Mouse (Mus musculus) CD4-positive, CD25-positive, alpha-beta regulatory T cell, adult 4 months (primary cell): ENCODE data around the gene Kat6b. TPM values are rescaled to one million over a fixed set of nuclear protein-coding genes. Genes with fewer than 3 reads are reported as not detected.

ENCODE experiments used
- ATAC-seq: one replicate; pipeline ENCODE4 v1.8.0; 2017
- polyA plus RNA-seq, 2 experiments: library from polyadenylated mRNA; unstranded; fragments of 100-300 nt; shearing (Covaris generic); gene quantifications; one replicate each; pipeline ENCODE4 v1.2.1; 2017

Kat6b gene
- polyA plus RNA-seq, 2 experiments from 2014 or later: 17.1 to 18.3 TPM

- peak; percentile 7 for ATAC-seq
These were observed 42.7 kb downstream of the Kat6b start for GRCm38 (mm10) chr14:21523851-21524441.

- peak; percentile 70 for ATAC-seq
These were observed 44.4 kb downstream of the Kat6b start for GRCm38 (mm10) chr14:21525674-21526073.

GRCm38 (mm10) chr14:21533566-21533965 lies 52.3 kb downstream of the Kat6b start:
- no peak for ATAC-seq

- no peak for ATAC-seq
These were observed 52.8 kb downstream of the Kat6b start for GRCm38 (mm10) chr14:21534066-21534465.

- no peak for ATAC-seq
These were observed 53.5 kb downstream of the Kat6b start for GRCm38 (mm10) chr14:21534542-21535272.

- no peak for ATAC-seq
These were observed 55.4 kb downstream of the Kat6b start for GRCm38 (mm10) chr14:21536485-21537181.

- ATAC-seq: peak; percentile 27
These were observed 56.6 kb downstream of the Kat6b start for GRCm38 (mm10) chr14:21537838-21538237.

GRCm38 (mm10) chr14:21539731-21540130 lies 58.5 kb downstream of the Kat6b start:
- ATAC-seq: peak; percentile 78

- no peak for ATAC-seq
These were observed 59.1 kb downstream of the Kat6b start for GRCm38 (mm10) chr14:21540361-21540760.

GRCm38 (mm10) chr14:21545529-21545928 lies 64.3 kb downstream of the Kat6b start:
- no peak for ATAC-seq

- no peak for ATAC-seq
These were observed 65.1 kb downstream of the Kat6b start for GRCm38 (mm10) chr14:21546351-21546750.

GRCm38 (mm10) chr14:21547297-21547696 lies 66.1 kb downstream of the Kat6b start:
- ATAC-seq: no peak

- ATAC-seq: no peak
These were observed 66.7 kb downstream of the Kat6b start for GRCm38 (mm10) chr14:21547965-21548364.

GRCm38 (mm10) chr14:21548952-21549607 lies 67.8 kb downstream of the Kat6b start:
- ATAC-seq: no peak

- ATAC-seq: no peak
These were observed 68.4 kb downstream of the Kat6b start for GRCm38 (mm10) chr14:21549608-21550115.

GRCm38 (mm10) chr14:21550576-21550975 lies 69.3 kb downstream of the Kat6b start:
- ATAC-seq: no peak

- ATAC-seq: no peak
These were observed 70.4 kb downstream of the Kat6b start for GRCm38 (mm10) chr14:21551655-21552054.

GRCm38 (mm10) chr14:21552958-21553357 lies 71.7 kb downstream of the Kat6b start:
- no peak for ATAC-seq

- ATAC-seq: no peak
These were observed 72.8 kb downstream of the Kat6b start for GRCm38 (mm10) chr14:21554046-21554445.

GRCm38 (mm10) chr14:21558440-21559131 lies 77.4 kb downstream of the Kat6b start:
- ATAC-seq: no peak

- ATAC-seq: no peak
These were observed 78.2 kb downstream of the Kat6b start for GRCm38 (mm10) chr14:21559447-21559846.

- no peak for ATAC-seq
These were observed 79.4 kb downstream of the Kat6b start for GRCm38 (mm10) chr14:21560481-21561209.
